22 mouse cellular contexts compared by ENCODE assay signal in genomic region chr15:12532568-12532967, GRCm38 (mm10).
A peak's percentile ranks its signal among the peaks of the same experiment; 100 is the strongest.
DNase-seq lines count a peak whose midpoint lies in the region; ATAC-seq lines count a peak whose summit lies in the region.
"Had no signal": no experiment of that assay in that cellular context is flagged by ENCODE, and none has a peak within 500 bp of the region (broad histone marks: within the 10 kb centered on the region; RNA-seq: fewer than 3 reads in every experiment).

No protein-coding gene starts in this region.

- 85% methylated on average over 4 of the region's 4 CpGs for WGBS in heart, embryonic 11.5 days (ENCODE audit: insufficient replicate concordance)
- 95% methylated on average over 4 of the region's 4 CpGs for WGBS in midbrain, embryonic 11.5 days
- WGBS in midbrain, embryonic 15.5 days = 90% methylated on average over 4 of the region's 4 CpGs

- H3K27ac ChIP-seq in heart, embryonic 11.5 days (ENCODE audit: low read depth, low read length) = no peak overlapping the region
- H3K27ac ChIP-seq in midbrain, embryonic 11.5 days (ENCODE audit: low read depth, low read length) = no peak overlapping the region
- no peak overlapping the region for H3K27ac ChIP-seq in midbrain, embryonic 15.5 days
- H3K27ac ChIP-seq in brown adipose tissue, adult 24 weeks (replicated peaks; ENCODE audit: low read depth, low read length) = 0 out of 2 replicates have a peak overlapping the region, but pooled peaks have one; percentile 0

- no peaks in the 10 kb centered on the region for H3K36me3 ChIP-seq in heart, embryonic 11.5 days (ENCODE audit: control insufficient read depth, insufficient read depth, low read length)
- no peaks in the 10 kb centered on the region for H3K36me3 ChIP-seq in midbrain, embryonic 11.5 days (ENCODE audit: control insufficient read depth, insufficient read depth, low read length)
- no peaks in the 10 kb centered on the region for H3K36me3 ChIP-seq in midbrain, embryonic 15.5 days (replicated peaks)
- H3K36me3 ChIP-seq: G1E had no signal

- H3K4me1 ChIP-seq in heart, embryonic 11.5 days (ENCODE audit: control insufficient read depth, insufficient read depth, low read length) = no peaks in the 10 kb centered on the region
- no peaks in the 10 kb centered on the region for H3K4me1 ChIP-seq in midbrain, embryonic 11.5 days (ENCODE audit: control insufficient read depth, insufficient read depth, low read length)
- H3K4me1 ChIP-seq in midbrain, embryonic 15.5 days = no peaks in the 10 kb centered on the region
- peaks cover 13% of the 10 kb centered on the region for H3K4me1 ChIP-seq in brown adipose tissue, adult 24 weeks (ENCODE audit: control insufficient read depth, insufficient read depth, insufficient read length, low read length)

- no peaks in the 10 kb centered on the region for H3K27me3 ChIP-seq in heart, embryonic 11.5 days (ENCODE audit: control insufficient read depth, insufficient read depth, low read length)
- H3K27me3 ChIP-seq in midbrain, embryonic 11.5 days (ENCODE audit: control insufficient read depth, insufficient read depth, low read length) = no peaks in the 10 kb centered on the region
- H3K27me3 ChIP-seq in midbrain, embryonic 15.5 days (replicated peaks) = no peaks in the 10 kb centered on the region
- H3K27me3 ChIP-seq: CH12.LX had no signal

- no peak overlapping the region for H3K4me3 ChIP-seq in heart, embryonic 11.5 days (ENCODE audit: low read depth, low read length)
- no peak overlapping the region for H3K4me3 ChIP-seq in midbrain, embryonic 11.5 days (ENCODE audit: low read depth, low read length)
- H3K4me3 ChIP-seq in midbrain, embryonic 15.5 days = no peak overlapping the region
- no peak overlapping the region for H3K4me3 ChIP-seq in brown adipose tissue, adult 24 weeks (ENCODE audit: insufficient read depth, low read depth, low read length)

- DNase-seq in heart, adult 11 months = peak; percentile 66
- DNase-seq in midbrain, embryonic 11.5 days (ENCODE audit: low spot score, missing footprints) = peak; percentile 61
- peak; percentile 59 for DNase-seq in fat pad, adult 2 months (ENCODE audit: extremely low read depth, low read depth, low spot score)
- DNase-seq in lung, postnatal 14 days = no peak
- no peak for DNase-seq in testis, postnatal 14 days (ENCODE audit: low spot score)
- DNase-seq: adrenal gland, adult 2 months; adrenal gland, adult 8-10 months; adrenal gland, postnatal 10 days; adrenal gland, postnatal 14 days; adrenal gland, postnatal 25 days; B cell, adult 2 months; cerebellum, adult 11 months; cerebellum, adult 11-12 months; cerebellum, adult 18-20 months had no signal

- no peak overlapping the region for H3K4me2 ChIP-seq in heart, embryonic 11.5 days
- H3K4me2 ChIP-seq in midbrain, embryonic 11.5 days = no peak overlapping the region
- no peak overlapping the region for H3K4me2 ChIP-seq in midbrain, embryonic 15.5 days

- no peak for ATAC-seq in heart, embryonic 11.5 days (replicated peaks; ENCODE audit: insufficient number of reproducible peaks, low FRiP score, low TSS enrichment)
- ATAC-seq in midbrain, embryonic 11.5 days (ENCODE audit: low FRiP score) = no peak
- ATAC-seq in midbrain, embryonic 15.5 days (replicated peaks) = no peak
- ATAC-seq: activated CD4-positive, CD25-positive, alpha-beta regulatory T cell, adult 4 months; CD4-positive, CD25-positive, alpha-beta regulatory T cell, adult 4 months; Patski had no signal

- H3K9me3 ChIP-seq in heart, embryonic 11.5 days (replicated peaks; ENCODE audit: control insufficient read depth, low read length) = 0 out of 2 replicates have a peak, but pooled peaks cover 2% of the 10 kb centered on the region
- H3K9me3 ChIP-seq in midbrain, embryonic 11.5 days (ENCODE audit: control insufficient read depth, low read length) = no peaks in the 10 kb centered on the region
- H3K9me3 ChIP-seq in midbrain, embryonic 15.5 days = no peaks in the 10 kb centered on the region
- H3K9me3 ChIP-seq: G1E had no signal

- no peak overlapping the region for H3K9ac ChIP-seq in heart, embryonic 11.5 days (ENCODE audit: low read depth, low read length)
- no peak overlapping the region for H3K9ac ChIP-seq in midbrain, embryonic 11.5 days (ENCODE audit: low read length)
- H3K9ac ChIP-seq in midbrain, embryonic 15.5 days = no peak overlapping the region

Comparison
In these comparisons a context has a peak if more than half of its experiments do, and no peak if none do; other contexts are left out.
1. DNase-seq: peak in heart, adult 11 months (single experiment), midbrain, embryonic 11.5 days (single experiment) and fat pad, adult 2 months (single experiment); none in lung, postnatal 14 days (single experiment) and testis, postnatal 14 days (single experiment).